Mouse (Mus musculus): Measurements from ENCODE around the gene Upf3a. TPM values are rescaled to one million over a fixed set of nuclear protein-coding genes. Genes with fewer than 3 reads are reported as not detected.
"Not testable (repeated sequence)": the region's sequence is repeated elsewhere in the genome, so short reads cannot be mapped to it uniquely, and the experiment has no call there.

Gene Upf3a
- total RNA-seq (2021): 1 to 10 TPM; 8.9 to 9.2 TPM
- long read RNA-seq, experiment 1, transcript Upf3a-201 (9 exons, 2,057 nt): major isoform, 7 of 16 reads
- long read RNA-seq, experiment 1, partial matches to known transcripts: 6 of 16 reads
- long read RNA-seq, experiment 1, other reads (novel, unspliced or antisense): 1 of 16 reads
- long read RNA-seq, experiment 2, transcript Upf3a-201 (9 exons, 2,057 nt): major isoform, 7 of 11 reads
- long read RNA-seq, experiment 2, partial matches to known transcripts: 4 of 11 reads
- long read RNA-seq, experiment 2, other reads (novel, unspliced or antisense): 0 of 11 reads

- intact Hi-C loops (cut with DNase I): no loop called here
- DNase-seq: peak; percentile 82 to 90
Measured at GRCm38 (mm10) chr8:13785250-13785763, at the start of gene Upf3a. Upf3a (plus strand) TSS chr8:13785615.

DNA sequence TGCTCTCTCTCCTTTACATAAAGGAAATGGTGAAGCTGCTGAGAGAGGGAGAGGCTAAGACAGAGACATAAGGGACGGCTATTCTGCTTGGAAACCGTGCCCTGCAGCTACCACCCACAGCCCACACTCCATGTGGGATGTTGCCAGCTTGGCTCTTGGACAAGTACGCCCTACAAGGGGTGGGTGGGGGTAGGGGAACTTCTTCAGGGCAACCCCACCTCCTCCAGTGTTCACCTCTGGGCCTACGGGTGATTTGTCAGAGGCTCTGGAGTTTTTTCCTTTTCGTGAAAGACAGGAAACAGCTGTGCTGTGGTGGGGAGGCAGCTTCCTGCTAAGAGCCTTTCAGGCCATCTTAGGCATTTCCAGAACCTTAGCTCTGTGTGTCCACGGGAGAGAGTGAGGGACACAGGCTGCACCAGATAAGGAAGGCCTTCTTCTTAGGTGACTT lies 45.1 kb upstream of the Upf3a start:
- intact Hi-C loops (cut with DNase I): no loop called here
- no peak for DNase-seq

DNA sequence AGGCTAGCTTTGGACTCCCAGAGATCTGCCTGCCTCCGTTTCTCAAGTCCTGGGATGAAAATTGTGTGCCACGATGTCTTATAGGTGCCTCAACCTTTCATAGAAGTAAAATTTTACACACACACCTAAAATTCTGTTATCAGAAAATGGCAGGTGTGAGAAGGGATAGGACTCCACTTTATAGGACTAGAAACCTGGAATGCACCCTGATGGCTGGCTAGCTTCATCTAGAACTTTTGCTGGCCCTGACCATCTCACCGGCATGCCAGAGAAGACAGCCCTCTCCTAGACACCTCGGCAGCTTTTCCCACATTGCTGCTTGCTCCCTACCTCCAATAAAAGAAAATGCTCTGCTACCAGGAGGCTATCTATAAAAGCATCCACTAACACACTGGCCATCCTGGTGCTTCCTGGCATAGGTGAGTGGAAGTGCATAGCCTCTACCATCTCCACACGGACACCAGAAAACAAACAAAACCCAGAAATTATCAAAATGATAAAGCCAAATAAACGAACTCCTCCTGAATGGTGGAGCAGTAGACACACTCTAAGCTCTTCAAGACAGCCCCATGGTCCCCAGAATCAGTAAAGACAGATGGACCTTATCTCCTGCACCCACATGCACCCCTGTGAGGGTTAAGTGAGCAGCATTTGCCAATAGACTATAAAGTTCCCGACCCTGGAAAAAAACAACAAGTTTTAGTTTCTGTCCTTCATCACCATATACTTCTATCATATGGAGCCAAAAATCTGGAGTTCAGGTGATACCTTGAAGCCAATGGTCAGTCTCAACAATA lies 44.4 kb upstream of the Upf3a start:
- intact Hi-C loops (cut with DNase I): no loop called here
- no peak for DNase-seq

GRCm38 (mm10) chr8:13746212-13746611 lies 39.2 kb upstream of the Upf3a start:
- intact Hi-C loops (cut with DNase I); DNase-seq: not testable (repeated sequence)

- no peak for DNase-seq
Measured at GRCm38 (mm10) chr8:13747626-13748025, 37.8 kb upstream of the Upf3a start.

GRCm38 (mm10) chr8:13753680-13754079 lies 31.7 kb upstream of the Upf3a start:
- intact Hi-C loops (cut with DNase I): loop anchor here (2.0 to 10.0 kb wide), 3 partner anchors 203 to 341 kb away; no protein-coding TSS in a partner anchor
- peak; percentile 71 to 76 for DNase-seq

More at GRCm38 (mm10) chr8:13747626-13748025, 37.8 kb upstream of the Upf3a start:
- intact Hi-C loops (cut with DNase I): no loop called here

GRCm38 (mm10) chr8:13756480-13756879 lies 28.9 kb upstream of the Upf3a start:
- no peak for DNase-seq
- intact Hi-C loops (cut with DNase I): loop anchor here (10.0 kb wide), 1 partner anchor 302 kb away; no protein-coding TSS in a partner anchor

DNA sequence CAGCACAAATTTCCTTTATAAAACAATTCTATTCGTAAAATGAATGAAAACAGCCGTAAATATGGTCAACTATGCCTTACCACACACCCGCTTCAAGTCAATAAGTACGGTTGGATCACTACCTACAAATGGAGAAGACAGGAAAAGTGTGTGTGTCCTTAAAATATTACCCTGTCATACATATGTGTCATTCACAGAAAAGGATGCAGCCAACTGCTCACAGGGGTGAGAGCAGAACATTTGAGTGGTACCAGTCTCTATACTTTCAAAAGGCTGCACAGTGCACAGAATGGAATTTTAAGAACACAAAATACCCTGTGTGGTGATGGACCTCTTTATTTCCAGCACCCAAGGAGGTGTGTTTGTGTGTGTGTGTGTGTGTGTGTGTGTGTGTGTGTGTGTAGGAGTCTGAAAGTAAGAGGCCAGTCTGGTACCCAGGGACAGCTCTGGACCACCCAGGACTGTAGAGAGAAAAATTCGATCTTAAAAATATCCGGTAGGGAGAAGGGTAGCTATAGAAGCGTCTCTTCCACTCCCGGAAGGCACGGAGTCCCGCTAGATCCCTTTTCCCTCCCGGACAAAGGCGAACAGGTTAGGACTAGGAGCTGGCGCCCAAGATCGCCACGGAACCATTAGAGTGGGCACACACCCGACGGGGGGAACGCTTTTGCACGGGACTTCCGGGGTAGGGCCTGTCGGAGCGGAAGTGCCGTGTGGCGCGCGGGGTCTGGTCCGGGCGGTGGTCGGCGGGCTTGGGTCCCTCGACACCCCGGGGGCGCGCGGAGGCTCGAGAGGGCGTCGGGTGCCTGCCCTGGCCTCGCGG lies 28.2 kb upstream of the Upf3a start, which contains the start of gene Cdc16:
TSS of gene Cdc16 (plus strand) at position 695 of the 823 bp plus-strand sequence.
- intact Hi-C loops (cut with DNase I): loop anchor here (10.0 kb wide), 1 partner anchor 302 kb away; no protein-coding TSS in a partner anchor
- peak; percentile 86 for DNase-seq

- peak in 1 of 2 experiments; percentile 14 for DNase-seq
- intact Hi-C loops (cut with DNase I): loop anchor here (10.0 kb wide), 1 partner anchor 303 kb away; no protein-coding TSS in a partner anchor
Measured at GRCm38 (mm10) chr8:13757805-13758727, 27.3 kb upstream of the Upf3a start.

- DNase-seq: no peak
- intact Hi-C loops (cut with DNase I): no loop called here
Measured at GRCm38 (mm10) chr8:13769206-13769605, 16.2 kb upstream of the Upf3a start.

- DNase-seq: no peak
- intact Hi-C loops (cut with DNase I): no loop called here
Measured at GRCm38 (mm10) chr8:13780536-13780935, 4.9 kb upstream of the Upf3a start.

- intact Hi-C loops (cut with DNase I): no loop called here
- DNase-seq: peak; percentile 95 to 97
Measured at GRCm38 (mm10) chr8:13785764-13786299, 417 bp downstream of the Upf3a start.

DNA sequence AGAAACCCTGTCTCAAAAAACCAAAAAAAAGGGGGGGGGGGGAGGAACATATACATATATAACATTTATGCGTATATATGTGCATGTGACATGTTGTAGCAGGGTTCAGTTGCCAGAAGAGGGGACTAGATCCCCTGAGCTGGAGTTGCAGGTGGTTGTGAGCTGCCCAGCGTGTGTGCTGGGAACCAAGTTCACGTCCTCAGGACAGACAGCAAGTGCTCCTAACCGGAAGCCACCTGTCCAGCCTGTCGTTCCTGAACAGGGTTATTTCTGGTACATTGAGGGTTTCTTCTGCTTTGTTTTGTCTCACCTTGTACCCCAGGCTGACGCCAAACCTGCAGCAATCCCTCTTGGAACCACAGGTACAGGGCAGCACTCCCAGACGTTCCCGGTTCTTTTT lies 4.2 kb downstream of the Upf3a start:
- DNase-seq: no peak
- intact Hi-C loops (cut with DNase I): no loop called here

DNA sequence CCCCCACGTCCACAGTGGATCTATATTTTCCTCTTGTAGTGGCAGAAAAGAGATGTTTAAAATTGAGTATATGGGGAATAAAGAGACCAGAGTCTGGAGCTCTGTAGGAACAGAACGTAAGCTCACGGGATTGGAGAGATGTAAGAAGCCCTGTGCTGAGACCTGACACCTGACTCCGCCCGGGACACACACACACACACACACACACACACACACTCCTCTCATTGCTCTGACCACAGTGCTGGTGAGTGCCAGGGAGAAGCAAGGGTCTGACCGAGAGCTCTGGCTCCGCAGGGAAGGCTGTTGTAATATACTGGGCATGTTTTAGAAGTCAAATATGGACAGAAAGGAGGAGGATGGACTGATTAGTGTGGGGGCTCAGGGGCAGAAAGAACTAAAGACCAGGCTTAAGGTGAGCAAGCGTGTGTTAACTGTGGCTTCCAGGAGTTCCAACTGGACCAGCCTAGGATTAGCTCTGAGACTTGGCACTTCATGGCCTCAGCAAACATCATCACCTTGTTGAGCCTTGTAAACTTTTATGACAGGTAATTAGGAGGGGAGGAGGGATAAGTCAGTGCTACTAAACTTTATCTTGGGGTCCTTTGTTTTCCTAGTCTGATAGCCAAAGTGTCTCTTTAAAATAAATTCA lies 7.8 kb downstream of the Upf3a start:
- no peak for DNase-seq
- intact Hi-C loops (cut with DNase I): no loop called here

DNA sequence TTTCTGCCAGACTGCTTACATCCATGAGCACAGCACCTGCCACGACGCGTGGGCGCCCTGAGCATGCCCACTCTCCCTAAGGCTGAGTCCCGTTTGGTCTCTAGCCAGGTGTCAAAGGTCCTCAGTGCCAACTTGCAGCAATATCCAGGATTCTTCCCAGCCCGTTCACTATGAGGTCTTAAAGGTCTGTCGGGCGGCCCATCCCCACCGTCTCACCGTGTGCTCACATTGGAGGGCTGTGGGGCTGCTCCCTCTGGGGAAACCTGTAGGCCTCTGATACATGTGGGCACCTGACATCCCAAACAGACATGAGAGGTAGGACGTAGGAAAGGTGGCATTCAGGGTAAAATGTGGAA lies 8.3 kb downstream of the Upf3a start:
- no peak for DNase-seq
- intact Hi-C loops (cut with DNase I): no loop called here

- DNase-seq: no peak
- intact Hi-C loops (cut with DNase I): no loop called here
Measured at GRCm38 (mm10) chr8:13797676-13798075, 12.3 kb downstream of the Upf3a start.

DNA sequence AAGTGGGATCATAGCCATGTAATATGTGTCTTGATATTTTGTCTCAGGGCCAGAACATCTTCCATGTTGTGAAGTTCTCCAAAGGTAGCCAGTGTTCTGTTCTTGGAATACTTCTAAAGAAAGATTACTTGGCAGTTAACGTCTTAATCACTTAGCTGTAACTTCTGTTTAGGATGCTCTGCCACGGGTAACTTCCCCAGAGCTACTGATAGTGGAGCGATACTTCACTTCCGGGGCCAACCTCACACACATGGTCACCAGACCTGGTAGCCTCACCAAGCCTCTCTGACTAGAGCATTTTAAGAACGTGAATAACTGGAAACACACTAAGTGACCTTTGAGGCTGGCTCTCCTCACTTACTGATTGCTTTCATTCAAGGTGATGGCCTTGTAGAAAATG lies 14.2 kb downstream of the Upf3a start:
- intact Hi-C loops (cut with DNase I): no loop called here

GRCm38 (mm10) chr8:13828598-13829172 lies 43.3 kb downstream of the Upf3a start:
- no peak for DNase-seq
- intact Hi-C loops (cut with DNase I): no loop called here

More for the DNA sequence above, 14.2 kb downstream of the Upf3a start:
- no peak for DNase-seq

Measured in gastrocnemius, postnatal 36 days (tissue).